Comparison of ENCODE assay signal across 31 mouse cellular contexts in genomic region chr16:4503495-4503894, GRCm38 (mm10). TPM values are rescaled to one million over a fixed set of nuclear protein-coding genes. Genes with fewer than 3 reads are reported as not detected.
DNase-seq lines count a peak whose midpoint lies in the region; ATAC-seq and TF ChIP-seq lines count a peak whose summit lies in the region.
"Had no signal": no experiment of that assay in that cellular context is flagged by ENCODE, and none has a peak within 500 bp of the region (broad histone marks: within the 10 kb centered on the region; RNA-seq: fewer than 3 reads in every experiment).

No protein-coding gene starts in this region.

- H3K79me2 ChIP-seq in CH12.LX (replicated peaks; ENCODE audit: control insufficient read depth, extremely low read depth, insufficient read depth, poor library complexity, severe bottlenecking): no peaks in the 10 kb centered on the region

- TF ChIP-seq RAD21 in CH12.LX (IDR thresholded peaks at IDR 0.05; ENCODE audit: low read depth, low read length): peak; percentile 25

- peak; percentile 43 for ATAC-seq in megakaryocyte, adult 5-6 weeks (ENCODE audit: poor library complexity, severe bottlenecking)
- ATAC-seq: forebrain, postnatal 0 days had no signal

- peak; percentile 97 for TF ChIP-seq EP300 in CH12.LX (IDR thresholded peaks at IDR 0.05; ENCODE audit: low read length)

- in situ Hi-C loops in CH12.LX (cut with MboI; ENCODE audit: low pct_ligation_motif_present, low pct_unique_long_range_greater_than_20kb, low sequenced_read_pairs): no loop called here

- H3K4me2 ChIP-seq in CH12.LX (ENCODE audit: insufficient read depth, low read depth, poor library complexity, severe bottlenecking): peak overlapping the region; percentile 32; the same call in 1 of the 2 replicates
- H3K4me2 ChIP-seq: embryonic facial prominence, embryonic 15.5 days; forebrain, embryonic 12.5 days; heart, embryonic 13.5 days; hindbrain, embryonic 13.5 days; kidney, embryonic 15.5 days; limb, embryonic 13.5 days; liver, embryonic 11.5 days; midbrain, embryonic 12.5 days; stomach, embryonic 15.5 days had no signal

- WGBS in embryonic facial prominence, embryonic 10.5 days: 83% methylated on average over 1 of the region's 1 CpGs

- DNase-seq in gastrocnemius, adult 2 months: no peak
- no peak for DNase-seq in gastrocnemius, postnatal 14 days
- DNase-seq in 416B (ENCODE audit: low read depth) (peak; percentile 21), CH12.LX (ENCODE audit: extremely low read depth) (peak; percentile 97)
- no peak for DNase-seq in kidney, adult 11 months
- no peak for DNase-seq in urinary bladder, postnatal 10 days (ENCODE audit: low spot score)
- no peak for DNase-seq in embryonic facial prominence, embryonic 10.5 days (ENCODE audit: low spot score)
- DNase-seq: adrenal gland, postnatal 25 days; cerebellum, adult 11-12 months; cerebellum, adult 9-11 months; forebrain, postnatal 0 days; gastrocnemius, postnatal 25 days; heart, adult 2 months; heart, postnatal 36 days; kidney, adult 18-20 months; kidney, postnatal 36 days; lung, postnatal 36 days; thymus, postnatal 14 days had no signal

- peak; percentile 28; the same call in 1 of the 2 replicates for TF ChIP-seq POLR2A in CH12.LX (IDR thresholded peaks at IDR 0.05; ENCODE audit: low read depth, low read length)

- H3K27ac ChIP-seq in gastrocnemius, adult 2 months: peak overlapping the region; percentile 87
- peak overlapping the region; percentile 26 for H3K27ac ChIP-seq in CH12.LX (ENCODE audit: insufficient read depth, low read depth)
- no peak overlapping the region for H3K27ac ChIP-seq in embryonic facial prominence, embryonic 10.5 days (replicated peaks)
- H3K27ac ChIP-seq: embryonic facial prominence, embryonic 15.5 days; forebrain, embryonic 12.5 days; heart, adult 2 months; heart, embryonic 13.5 days; hindbrain, embryonic 13.5 days; kidney, embryonic 15.5 days; layer of hippocampus, adult 2 months; limb, embryonic 13.5 days; midbrain, embryonic 12.5 days; stomach, embryonic 15.5 days had no signal

- peaks cover 33 to 95% of the 10 kb centered on the region in 2 experiments for H3K4me1 ChIP-seq in CH12.LX (ENCODE audit: control insufficient read depth in 1 of 2, insufficient read depth in 2 of 2)
- no peaks in the 10 kb centered on the region for H3K4me1 ChIP-seq in embryonic facial prominence, embryonic 10.5 days
- H3K4me1 ChIP-seq: forebrain, embryonic 12.5 days; hindbrain, embryonic 13.5 days; kidney, embryonic 15.5 days; limb, embryonic 13.5 days; midbrain, embryonic 12.5 days; stomach, embryonic 15.5 days had no signal

- no peak overlapping the region for H3K9ac ChIP-seq in CH12.LX (ENCODE audit: insufficient read depth, low read depth)
- H3K9ac ChIP-seq: embryonic facial prominence, embryonic 15.5 days; forebrain, embryonic 12.5 days; forebrain, postnatal 0 days; heart, embryonic 13.5 days; hindbrain, embryonic 13.5 days; kidney, embryonic 15.5 days; limb, embryonic 13.5 days; midbrain, embryonic 12.5 days; stomach, embryonic 15.5 days had no signal

- intact Hi-C loops in gastrocnemius, adult 2 months (cut with DNase I): no loop called here
- intact Hi-C loops in gastrocnemius, postnatal 14 days (cut with DNase I; ENCODE audit: low total_unique reads): no loop called here

- H3K27me3 ChIP-seq in CH12.LX (replicated peaks): no peaks in the 10 kb centered on the region
- H3K27me3 ChIP-seq in embryonic facial prominence, embryonic 10.5 days (replicated peaks; ENCODE audit: low read depth, poor library complexity, severe bottlenecking): no peaks in the 10 kb centered on the region
- H3K27me3 ChIP-seq: embryonic facial prominence, embryonic 15.5 days; forebrain, embryonic 12.5 days; heart, embryonic 13.5 days; hindbrain, embryonic 13.5 days; kidney, embryonic 15.5 days; limb, embryonic 13.5 days; megakaryocyte, embryonic 14.5 days; midbrain, embryonic 12.5 days; stomach, embryonic 15.5 days had no signal

- TF ChIP-seq CTCF in gastrocnemius, adult 2 months (IDR thresholded peaks at IDR 0.05): no peak
- no peak for TF ChIP-seq CTCF in CH12.LX (conservative IDR thresholded peaks at IDR 0.05 in 1 of 2, IDR thresholded peaks at IDR 0.05 in 1 of 2; ENCODE audit: low read depth in 2 of 2, low read length in 2 of 2)

- no peaks in the 10 kb centered on the region for H3K9me3 ChIP-seq in CH12.LX (replicated peaks; ENCODE audit: low read length)
- H3K9me3 ChIP-seq in embryonic facial prominence, embryonic 10.5 days: no peaks in the 10 kb centered on the region
- H3K9me3 ChIP-seq: embryonic facial prominence, embryonic 15.5 days; forebrain, embryonic 12.5 days; G1E; heart, embryonic 13.5 days; hindbrain, embryonic 13.5 days; kidney, embryonic 15.5 days; limb, embryonic 13.5 days; megakaryocyte, embryonic 14.5 days; midbrain, embryonic 12.5 days; stomach, embryonic 15.5 days had no signal

- peak overlapping the region; percentile 11; the same call in 1 of the 2 replicates for H3K4me3 ChIP-seq in gastrocnemius, adult 2 months
- H3K4me3 ChIP-seq in CH12.LX (replicated peaks in 1 of 3; ENCODE audit: low read depth in 2 of 3, low read length in 2 of 3, poor library complexity in 1 of 3): no peak overlapping the region
- H3K4me3 ChIP-seq in embryonic facial prominence, embryonic 10.5 days: no peak overlapping the region
- H3K4me3 ChIP-seq: embryonic facial prominence, embryonic 15.5 days; forebrain, embryonic 12.5 days; heart, adult 2 months; heart, embryonic 13.5 days; hindbrain, embryonic 13.5 days; kidney, embryonic 15.5 days; layer of hippocampus, adult 2 months; limb, embryonic 13.5 days; megakaryocyte, embryonic 14.5 days; midbrain, embryonic 12.5 days; stomach, embryonic 15.5 days had no signal

- peaks cover 0 to 13% of the 10 kb centered on the region in 2 experiments for H3K36me3 ChIP-seq in CH12.LX (replicated peaks in 1 of 2; ENCODE audit: control insufficient read depth in 1 of 2, insufficient read depth in 1 of 2, low read length in 1 of 2)
- no peaks in the 10 kb centered on the region for H3K36me3 ChIP-seq in embryonic facial prominence, embryonic 10.5 days (replicated peaks)
- H3K36me3 ChIP-seq: embryonic facial prominence, embryonic 15.5 days; forebrain, embryonic 12.5 days; G1E; hindbrain, embryonic 13.5 days; kidney, embryonic 15.5 days; limb, embryonic 13.5 days; midbrain, embryonic 12.5 days; stomach, embryonic 15.5 days had no signal

- dilution Hi-C loops in CH12.LX (cut with MboI; ENCODE audit: extremely low pct_ligation_motif_present, extremely low pct_unique_long_range_greater_than_20kb, low sequenced_read_pairs): no loop called here

TF ChIP-seq in CH12.LX, 34 proteins besides CTCF, POLR2A, EP300 and RAD21:
- TF ChIP-seq JUN (IDR thresholded peaks at IDR 0.05; ENCODE audit: insufficient read depth, low read depth, low read length) (peak; percentile 94), GABPA (IDR thresholded peaks at IDR 0.05; ENCODE audit: insufficient replicate concordance, low read depth, low read length) (no peak), RCOR1 (conservative IDR thresholded peaks at IDR 0.05; ENCODE audit: low read depth, low read length) (peak; percentile 77), MAZ (IDR thresholded peaks at IDR 0.05; ENCODE audit: low read depth, low read length) (no peak), ZNF384 (IDR thresholded peaks at IDR 0.05; ENCODE audit: low read depth, low read length) (no peak), TBP (conservative IDR thresholded peaks at IDR 0.05; ENCODE audit: low read depth, low read length) (peak; percentile 99), IRF4 (IDR thresholded peaks at IDR 0.05; ENCODE audit: low read depth, low read length) (peak; percentile 99), MYC (IDR thresholded peaks at IDR 0.05; ENCODE audit: low read depth, low read length) (peak; percentile 72; the same call in 1 of the 2 replicates), NELFE (IDR thresholded peaks at IDR 0.05; ENCODE audit: low read depth, low read length) (no peak), JUND (conservative IDR thresholded peaks at IDR 0.05; ENCODE audit: low read depth, low read length) (peak; percentile 98), BHLHE40 (IDR thresholded peaks at IDR 0.05; ENCODE audit: low read depth, low read length) (peak; percentile 90), ELF1 (IDR thresholded peaks at IDR 0.05; ENCODE audit: low read depth, low read length) (peak; percentile 93), NRF1 (IDR thresholded peaks at IDR 0.05; ENCODE audit: low read depth, low read length) (peak; percentile 72), CHD2 (IDR thresholded peaks at IDR 0.05; ENCODE audit: low read length) (peak; percentile 78), E2F4 (IDR thresholded peaks at IDR 0.05; ENCODE audit: insufficient replicate concordance, low read depth, low read length) (no peak; the same call in 1 of the 2 replicates), TCF12 (IDR thresholded peaks at IDR 0.05; ENCODE audit: low read depth, low read length) (peak; percentile 96), KAT2A (IDR thresholded peaks at IDR 0.05; ENCODE audit: insufficient replicate concordance, low read length) (0 out of 2 replicates have a peak, but pooled peaks have one; percentile 57), MEF2A (IDR thresholded peaks at IDR 0.05; ENCODE audit: borderline replicate concordance, low read depth, low read length) (peak; percentile 99), MAFK (IDR thresholded peaks at IDR 0.05; ENCODE audit: insufficient replicate concordance, low read length) (peak; percentile 95), HCFC1 (IDR thresholded peaks at IDR 0.05; ENCODE audit: low read depth, low read length) (peak; percentile 30; the same call in 1 of the 2 replicates), ETS1 (conservative IDR thresholded peaks at IDR 0.05; ENCODE audit: low read depth, low read length) (peak; percentile 96)

RNA-seq across cellular contexts. Expression of gene Srl, which starts 38.1 kb away (rescaled TPM):
- total RNA-seq in gastrocnemius, adult 2 months (2021): 1,000 to 10,000 TPM; 1,026 to 1,225 TPM
- total RNA-seq in gastrocnemius, postnatal 14 days (2021): 1,000 to 10,000 TPM; 1,512 to 1,606 TPM
- 44.6 and 60.3 TPM in 2 replicates for total RNA-seq in CH12.LX (2012; rRNA removed)
- 62.7 and 88.8 TPM in 2 replicates for total RNA-seq in CH12.LX (2014; rRNA removed)
- 71.3 and 77.9 TPM in 2 replicates for polyA plus RNA-seq in CH12.LX (2012; ENCODE audit: insufficient read length, low read depth)
- 2.9 and 3.1 TPM in 2 replicates for total RNA-seq in megakaryocyte, adult 5-6 weeks (2015)
- 1.8 and 10.9 TPM in 2 replicates for total RNA-seq in megakaryocyte, adult 5-6 weeks (2017)
- 25.5 and 26.6 TPM in 2 replicates for polyA plus RNA-seq in embryonic facial prominence, embryonic 10.5 days (2016; fragmentation: Nextera tagmentation; extraction: Ambion mirVana)

RNA-seq across cellular contexts. Expression of gene Tfap4, which starts 56.2 kb away (rescaled TPM):
- total RNA-seq in gastrocnemius, adult 2 months (2021): 1 to 10 TPM; 3.0 to 5.1 TPM
- total RNA-seq in gastrocnemius, postnatal 14 days (2021): 1 to 10 TPM; 4.1 to 4.4 TPM
- total RNA-seq in CH12.LX (2012; rRNA removed) (23.5 and 27.5 TPM in 2 replicates), CH12.LX (2014; rRNA removed) (24.0 and 25.0 TPM in 2 replicates)
- 43.3 and 46.6 TPM in 2 replicates for polyA plus RNA-seq in CH12.LX (2012; ENCODE audit: insufficient read length, low read depth)
- 10.1 and 11.1 TPM in 2 replicates for total RNA-seq in megakaryocyte, adult 5-6 weeks (2015)
- 12.6 and 12.8 TPM in 2 replicates for total RNA-seq in megakaryocyte, adult 5-6 weeks (2017)
- polyA plus RNA-seq in embryonic facial prominence, embryonic 10.5 days (2016; fragmentation: Nextera tagmentation; extraction: Ambion mirVana): 37.7 and 39.5 TPM in 2 replicates

Comparison
In these comparisons a context has a peak if more than half of its experiments do, and no peak if none do; other contexts are left out.
1. DNase-seq: peak in 416B (single experiment) and CH12.LX (single experiment); none in gastrocnemius, adult 2 months (single experiment), gastrocnemius, postnatal 14 days (single experiment), kidney, adult 11 months (single experiment), urinary bladder, postnatal 10 days (single experiment) and embryonic facial prominence, embryonic 10.5 days (single experiment).